ENCODE assay signal across 8 mouse cellular contexts in genomic region chr16:92057456-92057851, GRCm38 (mm10). TPM values are rescaled to one million over a fixed set of nuclear protein-coding genes. Genes with fewer than 3 reads are reported as not detected.
DNase-seq lines count a peak whose midpoint lies in the region; ATAC-seq and TF ChIP-seq lines count a peak whose summit lies in the region.

No protein-coding gene starts in this region.

- TF ChIP-seq CTCF in bone marrow, adult 2 months (IDR thresholded peaks at IDR 0.05; ENCODE audit: control insufficient read depth, insufficient read depth, low read length) = no peak
- TF ChIP-seq CTCF in liver, embryonic 14.5 days (IDR thresholded peaks at IDR 0.05; ENCODE audit: low read depth) = no peak

- H3K27me3 ChIP-seq in forebrain, embryonic 15.5 days = no peaks in the 10 kb centered on the region
- no peaks in the 10 kb centered on the region for H3K27me3 ChIP-seq in liver, embryonic 14.5 days (ENCODE audit: control insufficient read depth, insufficient read depth, low read length)

- H3K9ac ChIP-seq in forebrain, embryonic 15.5 days (replicated peaks) = peak overlapping the region; percentile 82
- H3K9ac ChIP-seq in liver, embryonic 14.5 days (replicated peaks) = peak overlapping the region; percentile 67

- H3K4me2 ChIP-seq in forebrain, embryonic 15.5 days (replicated peaks) = peak overlapping the region; percentile 51
- peak overlapping the region; percentile 97 for H3K4me2 ChIP-seq in liver, embryonic 14.5 days (ENCODE audit: low read depth)

- H3K4me3 ChIP-seq in bone marrow, adult 2 months (replicated peaks; ENCODE audit: control insufficient read depth, low read depth, low read length) = peak overlapping the region; percentile 86
- H3K4me3 ChIP-seq in forebrain, embryonic 15.5 days = peak overlapping the region; percentile 95
- peak overlapping the region; percentile 75 to 89 for H3K4me3 ChIP-seq in liver, embryonic 14.5 days (ENCODE audit: insufficient read depth in 1 of 2, low read depth in 2 of 2, low read length in 2 of 2)

- no peaks in the 10 kb centered on the region for H3K9me3 ChIP-seq in forebrain, embryonic 15.5 days
- H3K9me3 ChIP-seq in liver, embryonic 14.5 days (ENCODE audit: control insufficient read depth, low read length) = no peaks in the 10 kb centered on the region; the same call in 1 of the 2 replicates

- H3K36me3 ChIP-seq in forebrain, embryonic 15.5 days = no peaks in the 10 kb centered on the region
- H3K36me3 ChIP-seq in liver, embryonic 14.5 days (replicated peaks; ENCODE audit: control insufficient read depth, insufficient read depth, low read depth) = peaks cover under 1% of the 10 kb centered on the region

- peak; percentile 24 for DNase-seq in kidney, postnatal 14 days
- no peak for DNase-seq in kidney, adult 8-10 months
- DNase-seq in liver, embryonic 14.5 days (ENCODE audit: low read depth in 3 of 3, low spot score in 3 of 3) = no peak
- no peak for DNase-seq in adrenal gland, postnatal 14 days
- no peak for DNase-seq in gastrocnemius, postnatal 25 days
- DNase-seq in left cerebral cortex, adult 8-10 months (ENCODE audit: low spot score in 2 of 2) = no peak

- WGBS in bone marrow, adult 2 months = 6% methylated on average over 11 of the region's 11 CpGs
- 3% methylated on average over 11 of the region's 11 CpGs for WGBS in forebrain, embryonic 15.5 days
- 7% methylated on average over 11 of the region's 11 CpGs for WGBS in liver, embryonic 14.5 days (ENCODE audit: insufficient replicate concordance)

- H3K4me1 ChIP-seq in bone marrow, adult 2 months (ENCODE audit: control insufficient read depth, insufficient read depth, low read length) = no peaks in the 10 kb centered on the region; the same call in 1 of the 2 replicates
- peaks cover 26% of the 10 kb centered on the region for H3K4me1 ChIP-seq in forebrain, embryonic 15.5 days
- H3K4me1 ChIP-seq in liver, embryonic 14.5 days (replicated peaks; ENCODE audit: control insufficient read depth in 2 of 2, insufficient read depth in 2 of 2, low read length in 1 of 2) = peaks cover 2 to 4% of the 10 kb centered on the region in 2 experiments; a peak in 2 of 4 replicates

- ATAC-seq in forebrain, embryonic 15.5 days (replicated peaks) = peak; percentile 68
- ATAC-seq in liver, embryonic 14.5 days (ENCODE audit: insufficient read depth) = no peak

- TF ChIP-seq POLR2A in bone marrow, adult 2 months (IDR thresholded peaks at IDR 0.05; ENCODE audit: borderline replicate concordance, control insufficient read depth, low read depth, low read length) = no peak

- peak overlapping the region; percentile 66; the same call in 1 of the 2 replicates for H3K27ac ChIP-seq in bone marrow, adult 2 months (ENCODE audit: control insufficient read depth, insufficient read depth, low read depth, low read length, poor library complexity)
- H3K27ac ChIP-seq in forebrain, embryonic 15.5 days (replicated peaks) = peak overlapping the region; percentile 88
- no peak overlapping the region for H3K27ac ChIP-seq in liver, embryonic 14.5 days

- no peak for TF ChIP-seq EP300 in liver, embryonic 14.5 days (IDR thresholded peaks at IDR 0.05; ENCODE audit: low read depth)

RNA-seq across cellular contexts. Expression of gene Mrps6, which starts 0.6 kb away (rescaled TPM):
- polyA plus RNA-seq in bone marrow, adult 2 months (2011; ENCODE audit: insufficient read depth, insufficient read length, low replicate concordance, missing spikeins) = 10.5 and 15.7 TPM in 2 replicates
- 142 and 153 TPM in 2 replicates for polyA plus RNA-seq in forebrain, embryonic 15.5 days (2015; fragmentation: Nextera tagmentation; extraction: Ambion mirVana)
- 9.9 and 15.2 TPM in 2 replicates for polyA plus RNA-seq in liver, embryonic 14.5 days (2012; rRNA removed)
- 30.2 and 31.7 TPM in 2 replicates for polyA plus RNA-seq in liver, embryonic 14.5 days (2014; fragmentation: Nextera tagmentation; extraction: Ambion mirVana)
- 79.7 and 82.5 TPM in 2 replicates for total RNA-seq in adrenal gland, postnatal 14 days (2021)
- total RNA-seq in gastrocnemius, postnatal 25 days (2021) = 10 to 100 TPM; 18.2 to 20.8 TPM
- 10 to 100 TPM; 41.9 to 50.8 (median 44.4) TPM for total RNA-seq in left cerebral cortex, adult 8-10 months (2022)

RNA-seq across cellular contexts. Expression of gene Gm49711, which starts 0.7 kb away (rescaled TPM):
- polyA plus RNA-seq in bone marrow, adult 2 months (2011; ENCODE audit: insufficient read depth, insufficient read length, low replicate concordance, missing spikeins) = not detected in 2 replicates
- polyA plus RNA-seq in forebrain, embryonic 15.5 days (2015; fragmentation: Nextera tagmentation; extraction: Ambion mirVana) = 0.42 and 0.57 TPM in 2 replicates
- polyA plus RNA-seq in liver, embryonic 14.5 days (2012; rRNA removed) = not detected in 2 replicates
- not detected in 2 replicates for polyA plus RNA-seq in liver, embryonic 14.5 days (2014; fragmentation: Nextera tagmentation; extraction: Ambion mirVana)
- total RNA-seq in adrenal gland, postnatal 14 days (2021) = not detected in 2 replicates
- total RNA-seq in gastrocnemius, postnatal 25 days (2021) = not detected
- under 1 TPM in 1 of 4 experiments, not detected in 3; 0.41 TPM for total RNA-seq in left cerebral cortex, adult 8-10 months (2022)

RNA-seq across cellular contexts. Expression of gene Slc5a3, which starts 0.7 kb away (rescaled TPM):
- polyA plus RNA-seq in bone marrow, adult 2 months (2011; ENCODE audit: insufficient read depth, insufficient read length, low replicate concordance, missing spikeins) = 0.97 and 3.9 TPM in 2 replicates
- 10.8 and 12.4 TPM in 2 replicates for polyA plus RNA-seq in forebrain, embryonic 15.5 days (2015; fragmentation: Nextera tagmentation; extraction: Ambion mirVana)
- polyA plus RNA-seq in liver, embryonic 14.5 days (2012; rRNA removed) = 0.37 and 0.44 TPM in 2 replicates
- polyA plus RNA-seq in liver, embryonic 14.5 days (2014; fragmentation: Nextera tagmentation; extraction: Ambion mirVana) = 0.70 and 0.97 TPM in 2 replicates
- total RNA-seq in adrenal gland, postnatal 14 days (2021) = 20.9 and 25.4 TPM in 2 replicates
- 1 to 10 TPM; 5.6 to 5.9 TPM for total RNA-seq in gastrocnemius, postnatal 25 days (2021)
- total RNA-seq in left cerebral cortex, adult 8-10 months (2022) = 10 to 100 TPM; 19.4 to 37.5 (median 30.1) TPM
